Mouse (Mus musculus) liver, embryonic 14.5 days (tissue): ENCODE results near the gene Hey2.

Experiments used
- CTCF ChIP-seq: IDR thresholded peaks from 2 replicates; pipeline ENCODE4 v1.5.1; 2016; ENCODE audit warnings: antibody characterized with exemption, low read depth, control low read depth
- EP300 ChIP-seq: IDR thresholded peaks from 2 replicates; pipeline ENCODE4 v1.6.1; 2016; ENCODE audit warnings: antibody characterized with exemption, low read depth

- TF ChIP-seq CTCF = no peak
- TF ChIP-seq EP300 = no peak
Observed at GRCm38 (mm10) chr10:30802681-30803586, 39.7 kb downstream of the Hey2 start, which contains the start of gene Ncoa7.
